Mouse (Mus musculus): ENCODE measurements at regions not wholly inside any gene's neighbourhood (a gene's known extent, or its start where the extent isn't known, plus 50 kb on each side); places are given as distances from the start of the nearest gene placed in this dataset.

DNA sequence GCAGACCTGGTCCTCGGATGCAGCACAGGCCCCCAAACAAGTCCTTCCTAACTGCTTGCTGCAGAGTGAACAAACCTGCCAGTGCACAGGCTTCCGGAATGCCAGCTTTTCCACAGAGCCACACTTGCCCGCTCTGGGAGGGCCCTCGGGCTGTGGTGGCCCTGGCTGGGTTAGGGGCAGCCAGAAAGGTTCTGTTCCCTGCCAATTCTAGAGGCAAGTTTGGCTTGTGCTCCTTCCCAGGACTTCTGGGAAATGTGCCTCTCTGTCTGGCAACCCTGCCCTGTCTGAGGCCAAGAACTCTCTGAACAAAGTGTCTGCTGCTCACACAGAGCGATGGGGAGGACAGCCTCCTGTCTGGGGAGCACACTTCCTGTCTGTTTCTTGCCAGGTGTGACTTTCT lies 66.4 kb downstream of the Xrcc2 start:
- Histone ChIP-seq H3K4me2 (no peak overlapping the region), H3K27ac (ENCODE audit: low read depth) (no peak overlapping the region), H3K27me3 (ENCODE audit: insufficient read depth, low read length) (no peaks in the 10 kb centered on the region), H3K4me3 (ENCODE audit: low read depth, low read length) (no peak overlapping the region), H3K9me3 (ENCODE audit: low read depth, low read length) (no peaks in the 10 kb centered on the region), H3K9ac (no peak overlapping the region), H3K4me1 (ENCODE audit: insufficient read depth) (no peaks in the 10 kb centered on the region), H3K36me3 (ENCODE audit: insufficient read depth) (no peaks in the 10 kb centered on the region)
- ATAC-seq (ENCODE audit: insufficient read depth) (no peak), DNase-seq (no peak)
- WGBS = 79% methylated on average over 5 of the region's 5 CpGs
- no peak for TF ChIP-seq CTCF (IDR thresholded peaks at IDR 0.05; ENCODE audit: low read depth)

- no peaks in the 10 kb centered on the region for H3K36me3 ChIP-seq (ENCODE audit: insufficient read depth)
- H3K4me1 ChIP-seq (ENCODE audit: insufficient read depth) = no peaks in the 10 kb centered on the region
- H3K27me3 ChIP-seq (ENCODE audit: insufficient read depth, low read length) = no peaks in the 10 kb centered on the region
- TF ChIP-seq CTCF (IDR thresholded peaks at IDR 0.05; ENCODE audit: low read depth) = no peak
- no peak overlapping the region for H3K27ac ChIP-seq (ENCODE audit: low read depth)
- no peak for DNase-seq
- no peaks in the 10 kb centered on the region for H3K9me3 ChIP-seq (ENCODE audit: low read depth, low read length)
- no peak overlapping the region for H3K4me3 ChIP-seq (ENCODE audit: low read depth, low read length)
- no peak overlapping the region for H3K4me2 ChIP-seq
- H3K9ac ChIP-seq = no peak overlapping the region
- ATAC-seq (ENCODE audit: insufficient read depth) = no peak
These were observed 67.5 kb downstream of the Xrcc2 start for GRCm38 (mm10) chr5:25638097-25638496.

DNA sequence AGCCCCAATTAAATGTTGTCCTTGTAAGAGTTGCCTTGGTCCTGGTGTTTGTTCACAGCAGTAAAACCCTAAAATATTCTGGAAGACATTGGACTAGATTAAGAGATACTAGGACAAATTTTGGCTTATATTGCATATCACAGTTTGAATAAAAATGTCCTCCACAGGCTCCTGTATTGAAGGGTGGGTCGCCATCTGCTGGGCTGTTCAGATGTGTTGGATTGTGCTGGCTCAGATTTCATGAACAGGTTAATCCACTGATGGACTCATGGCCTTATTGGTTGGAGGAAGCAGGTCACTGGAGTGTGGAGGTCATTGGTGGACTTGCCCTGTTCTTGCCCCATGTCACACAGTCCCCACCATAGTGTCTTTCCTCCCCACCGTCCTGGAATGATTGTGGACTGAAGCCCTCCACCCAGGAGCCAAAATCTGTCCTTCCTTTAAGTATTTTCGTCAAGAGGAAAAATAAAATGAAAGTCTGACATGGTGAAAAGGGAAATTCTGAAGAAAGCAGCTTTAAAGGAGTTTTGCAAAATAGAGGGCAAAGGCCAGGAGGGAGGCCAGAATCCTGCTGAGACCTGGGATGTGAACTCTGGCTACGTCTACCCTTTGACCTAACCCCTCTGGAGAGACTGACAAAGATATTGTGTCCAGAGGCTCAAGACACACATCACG lies 72.6 kb downstream of the Xrcc2 start:
- H3K4me2 ChIP-seq = no peak overlapping the region
- no peaks in the 10 kb centered on the region for H3K4me1 ChIP-seq (ENCODE audit: insufficient read depth)
- TF ChIP-seq CTCF (IDR thresholded peaks at IDR 0.05; ENCODE audit: low read depth) = peak; percentile 8; the same call in 1 of the 2 replicates
- no peaks in the 10 kb centered on the region for H3K27me3 ChIP-seq (ENCODE audit: insufficient read depth, low read length)
- ATAC-seq (ENCODE audit: insufficient read depth) = no peak
- no peak overlapping the region for H3K4me3 ChIP-seq (ENCODE audit: low read depth, low read length)
- H3K9me3 ChIP-seq (ENCODE audit: low read depth, low read length) = no peaks in the 10 kb centered on the region
- WGBS = 71% methylated on average over 5 of the region's 5 CpGs
- no peak overlapping the region for H3K9ac ChIP-seq
- no peak for DNase-seq
- no peaks in the 10 kb centered on the region for H3K36me3 ChIP-seq (ENCODE audit: insufficient read depth)
- H3K27ac ChIP-seq (ENCODE audit: low read depth) = no peak overlapping the region

DNA sequence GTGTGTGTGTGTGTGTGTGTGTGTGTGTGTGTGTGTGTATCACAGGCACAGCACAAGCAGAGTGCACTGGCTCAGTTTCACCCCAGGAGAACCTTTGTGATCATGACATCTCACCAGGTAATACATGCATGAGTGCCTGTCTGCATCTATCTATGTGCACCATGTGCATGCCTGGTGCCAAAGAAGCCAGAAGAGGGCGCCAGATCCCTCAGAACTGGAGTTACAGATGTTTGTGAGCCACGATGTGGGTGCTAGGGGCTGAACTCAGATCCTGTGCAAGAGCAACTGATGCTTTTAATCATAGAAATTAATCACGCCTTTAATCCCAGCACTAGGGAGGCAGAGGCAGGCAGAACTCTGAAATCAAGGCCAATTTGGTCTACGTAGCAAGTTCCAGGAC lies 75.9 kb downstream of the Xrcc2 start:
- no peaks in the 10 kb centered on the region for H3K9me3 ChIP-seq (ENCODE audit: low read depth, low read length)
- no peaks in the 10 kb centered on the region for H3K27me3 ChIP-seq (ENCODE audit: insufficient read depth, low read length)
- H3K27ac ChIP-seq (ENCODE audit: low read depth) = no peak overlapping the region
- no peak overlapping the region for H3K9ac ChIP-seq
- H3K4me1 ChIP-seq (ENCODE audit: insufficient read depth) = no peaks in the 10 kb centered on the region
- no peak for DNase-seq
- H3K36me3 ChIP-seq (ENCODE audit: insufficient read depth) = no peaks in the 10 kb centered on the region
- 0 out of 2 replicates have a peak, but pooled peaks have one; percentile 9 for TF ChIP-seq CTCF (IDR thresholded peaks at IDR 0.05; ENCODE audit: low read depth)
- 78% methylated on average over 4 of the region's 4 CpGs for WGBS
- no peak overlapping the region for H3K4me3 ChIP-seq (ENCODE audit: low read depth, low read length)
- ATAC-seq (ENCODE audit: insufficient read depth) = no peak
- H3K4me2 ChIP-seq = no peak overlapping the region

DNA sequence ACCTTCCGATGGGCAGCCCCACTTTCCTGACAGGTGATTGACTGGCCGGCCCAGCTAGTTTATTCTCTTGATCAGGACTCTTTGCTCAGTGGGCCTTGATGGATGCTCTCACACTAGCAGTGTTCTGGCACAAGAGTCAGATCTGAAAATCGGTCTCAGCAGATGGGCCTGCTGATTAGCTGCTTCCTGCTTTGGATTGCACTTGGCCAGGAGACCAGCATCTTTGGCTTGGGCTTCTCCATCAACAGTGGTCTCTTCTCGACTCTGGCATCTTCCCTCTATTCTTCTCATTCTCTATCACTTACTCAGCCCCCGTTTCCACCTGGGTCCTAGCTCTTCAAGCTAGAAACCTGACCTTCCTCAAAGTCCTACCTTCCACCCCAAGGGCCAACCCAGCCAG lies 77.1 kb downstream of the Xrcc2 start:
- no peak overlapping the region for H3K9ac ChIP-seq
- ATAC-seq (ENCODE audit: insufficient read depth) (no peak), DNase-seq (no peak)
- no peak overlapping the region for H3K4me2 ChIP-seq
- no peaks in the 10 kb centered on the region for H3K9me3 ChIP-seq (ENCODE audit: low read depth, low read length)
- H3K4me3 ChIP-seq (ENCODE audit: low read depth, low read length) = no peak overlapping the region
- no peak overlapping the region for H3K27ac ChIP-seq (ENCODE audit: low read depth)
- TF ChIP-seq CTCF (IDR thresholded peaks at IDR 0.05; ENCODE audit: low read depth) = no peak
- H3K36me3 ChIP-seq (ENCODE audit: insufficient read depth) = no peaks in the 10 kb centered on the region
- WGBS = 86% methylated on average over 5 of the region's 5 CpGs
- H3K4me1 ChIP-seq (ENCODE audit: insufficient read depth) = no peaks in the 10 kb centered on the region
- no peaks in the 10 kb centered on the region for H3K27me3 ChIP-seq (ENCODE audit: insufficient read depth, low read length)

GRCm38 (mm10) chr5:25627086-25627485 lies 78.5 kb downstream of the Xrcc2 start:
- H3K4me1 ChIP-seq (ENCODE audit: insufficient read depth) = no peaks in the 10 kb centered on the region
- no peak for ATAC-seq (ENCODE audit: insufficient read depth)
- H3K4me2 ChIP-seq = no peak overlapping the region
- no peak overlapping the region for H3K27ac ChIP-seq (ENCODE audit: low read depth)
- H3K9ac ChIP-seq = no peak overlapping the region
- 53% methylated on average over 5 of the region's 5 CpGs for WGBS
- H3K9me3 ChIP-seq (ENCODE audit: low read depth, low read length) = no peaks in the 10 kb centered on the region
- no peak for TF ChIP-seq CTCF (IDR thresholded peaks at IDR 0.05; ENCODE audit: low read depth)
- no peak for DNase-seq
- H3K27me3 ChIP-seq (ENCODE audit: insufficient read depth, low read length) = no peaks in the 10 kb centered on the region
- H3K36me3 ChIP-seq (ENCODE audit: insufficient read depth) = no peaks in the 10 kb centered on the region
- H3K4me3 ChIP-seq (ENCODE audit: low read depth, low read length) = no peak overlapping the region

DNA sequence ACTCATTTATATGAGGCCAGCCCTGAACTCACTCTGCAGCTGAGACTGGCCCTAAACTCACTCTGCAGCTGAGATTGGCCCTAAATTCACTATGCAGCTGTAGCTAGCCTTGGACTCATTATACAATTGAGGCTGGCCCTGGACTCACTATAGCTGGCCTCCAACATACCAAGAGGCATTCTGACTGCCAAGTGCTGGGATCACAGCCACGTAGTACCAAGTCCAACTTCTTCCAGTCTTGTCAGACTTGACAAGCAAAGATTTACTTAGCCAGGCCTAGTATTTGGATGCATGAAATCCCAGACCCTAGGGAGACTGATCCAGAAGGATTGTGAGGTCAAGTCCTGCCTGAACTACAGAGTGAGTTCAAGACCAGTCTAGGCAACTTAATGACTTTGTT lies 81.6 kb downstream of the Xrcc2 start:
- no peaks in the 10 kb centered on the region for H3K9me3 ChIP-seq (ENCODE audit: low read depth, low read length)
- 46% methylated on average over 1 of the region's 1 CpGs for WGBS

More for the DNA sequence above, 81.6 kb downstream of the Xrcc2 start:
- H3K36me3 ChIP-seq (ENCODE audit: insufficient read depth) = no peaks in the 10 kb centered on the region
- no peak overlapping the region for H3K4me3 ChIP-seq (ENCODE audit: low read depth, low read length)
- H3K27me3 ChIP-seq (ENCODE audit: insufficient read depth, low read length) = no peaks in the 10 kb centered on the region
- H3K4me2 ChIP-seq = no peak overlapping the region
- no peak overlapping the region for H3K27ac ChIP-seq (ENCODE audit: low read depth)
- DNase-seq (no peak), ATAC-seq (ENCODE audit: insufficient read depth) (no peak)
- H3K9ac ChIP-seq = no peak overlapping the region
- TF ChIP-seq CTCF (IDR thresholded peaks at IDR 0.05; ENCODE audit: low read depth) = no peak
- H3K4me1 ChIP-seq (ENCODE audit: insufficient read depth) = no peaks in the 10 kb centered on the region
